Mouse (Mus musculus) heart, embryonic 11.5 days (tissue): Measurements from ENCODE around the gene Sox21. TPM values are rescaled to one million over a fixed set of nuclear protein-coding genes. Genes with fewer than 3 reads are reported as not detected.

Experiments used
- ATAC-seq: fragments of 200-750 bp; cut with Nextera tagmentation; replicated peaks from 2 replicates; pipeline ENCODE4 v1.8.0; 2017; ENCODE audit warnings: moderate library complexity; ENCODE audit not compliant: insufficient number of reproducible peaks, low FRiP score, low TSS enrichment
- H3K27ac ChIP-seq: fragments of 300-500 bp; sonication (generic); 2 replicates; pipeline ENCODE4 v1.5.1; 2014; ENCODE audit warnings: mild to moderate bottlenecking, low read depth, low read length
- H3K27me3 ChIP-seq: fragments of 300-500 bp; sonication (generic); 2 replicates; pipeline ENCODE4 v1.6.1; 2014; ENCODE audit warnings: mild to moderate bottlenecking, low read length, mixed read lengths; ENCODE audit not compliant: control insufficient read depth, insufficient read depth
- H3K36me3 ChIP-seq: fragments of 300-500 bp; sonication (generic); 2 replicates; pipeline ENCODE4 v1.6.1; 2014; ENCODE audit warnings: mild to moderate bottlenecking, low read length, moderate library complexity, mixed read lengths; ENCODE audit not compliant: control insufficient read depth, insufficient read depth
- H3K4me1 ChIP-seq: fragments of 300-500 bp; sonication (generic); 2 replicates; pipeline ENCODE4 v1.6.1; 2014; ENCODE audit warnings: low read length; ENCODE audit not compliant: control insufficient read depth, insufficient read depth
- H3K4me2 ChIP-seq: fragments of 300-500 bp; sonication (generic); 2 replicates; pipeline ENCODE4 v1.6.1; 2014; ENCODE audit warnings: mild to moderate bottlenecking, moderate library complexity
- H3K4me3 ChIP-seq: fragments of 300-500 bp; sonication (generic); 2 replicates; pipeline ENCODE4 v1.5.1; 2014; ENCODE audit warnings: low read depth, low read length
- H3K9ac ChIP-seq: fragments of 300-500 bp; sonication (generic); 2 replicates; pipeline ENCODE4 v1.6.1; 2014; ENCODE audit warnings: mild to moderate bottlenecking, low read depth, low read length, moderate library complexity
- H3K9me3 ChIP-seq: fragments of 300-500 bp; sonication (generic); replicated peaks from 2 replicates; pipeline ENCODE4 v1.6.1; 2016; ENCODE audit warnings: low read length; ENCODE audit not compliant: control insufficient read depth
- WGBS: fragments of 180-500 bp; shearing (Covaris S2); extraction: QIAGEN DNeasy Blood & Tissue Kit; methylation state at CpG from one replicate; pipeline ENCODE4 v1.1.7; 2014; ENCODE audit not compliant: insufficient replicate concordance; 5-methylcytosine and 5-hydroxymethylcytosine counted together
- polyA plus RNA-seq: library from polyadenylated mRNA; unstranded; fragments of >200 nt; fragmentation: Nextera tagmentation; extraction: Ambion mirVana; gene quantifications from 2 replicates; pipeline ENCODE4 v1.2.1, GENCODE M21; 2014

Sox21 gene
- polyA plus RNA-seq, 1 experiment from 2014 or later, result 0.06 TPM

GRCm38 (mm10) chr14:118232381-118232970, 4.4 kb downstream of the Sox21 start:
- no peaks in the 10 kb centered on the region for H3K36me3 ChIP-seq
- no peak overlapping the region for H3K4me3 ChIP-seq
- peaks cover 90% of the 10 kb centered on the region for H3K27me3 ChIP-seq
- H3K4me1 ChIP-seq, result peaks cover 17% of the 10 kb centered on the region
- H3K27ac ChIP-seq, result no peak overlapping the region
- H3K4me2 ChIP-seq, result no peak overlapping the region
- H3K9me3 ChIP-seq, result no peaks in the 10 kb centered on the region
- ATAC-seq, result no peak
- H3K9ac ChIP-seq, result no peak overlapping the region
- WGBS, result 3% methylated on average over 8 of the region's 8 CpGs

GRCm38 (mm10) chr14:118226471-118227155, 10.2 kb downstream of the Sox21 start:
- no peak for ATAC-seq
- peak overlapping the region; percentile 45; the same call in 1 of the 2 replicates for H3K4me2 ChIP-seq

GRCm38 (mm10) chr14:118225911-118226310, 10.9 kb downstream of the Sox21 start:
- under 1% methylated on average over 21 of the region's 21 CpGs for WGBS
- Histone ChIP-seq H3K27ac (no peak overlapping the region), H3K4me2 (peak overlapping the region; percentile 45), H3K36me3 (no peaks in the 10 kb centered on the region), H3K9ac (no peak overlapping the region), H3K4me3 (peak overlapping the region; percentile 25), H3K4me1 (peaks cover under 1% of the 10 kb centered on the region; the same call in 1 of the 2 replicates), H3K27me3 (peaks cover 78% of the 10 kb centered on the region), H3K9me3 (no peaks in the 10 kb centered on the region)
- ATAC-seq, result no peak

More at GRCm38 (mm10) chr14:118226471-118227155, 10.2 kb downstream of the Sox21 start:
- H3K9ac ChIP-seq, result no peak overlapping the region
- H3K9me3 ChIP-seq, result no peaks in the 10 kb centered on the region
- 0 out of 2 replicates have a peak overlapping the region, but pooled peaks have one; percentile 5 for H3K4me3 ChIP-seq
- no peaks in the 10 kb centered on the region for H3K36me3 ChIP-seq
- peaks cover 85% of the 10 kb centered on the region for H3K27me3 ChIP-seq
- no peak overlapping the region for H3K27ac ChIP-seq
- 1% methylated on average over 21 of the region's 21 CpGs for WGBS
- peaks cover 2% of the 10 kb centered on the region; the same call in 1 of the 2 replicates for H3K4me1 ChIP-seq

GRCm38 (mm10) chr14:118225061-118225743, 11.6 kb downstream of the Sox21 start:
- H3K27ac ChIP-seq, result no peak overlapping the region
- no peak for ATAC-seq
- no peaks in the 10 kb centered on the region for H3K9me3 ChIP-seq
- no peaks in the 10 kb centered on the region for H3K36me3 ChIP-seq
- 12% methylated on average over 16 of the region's 16 CpGs for WGBS
- peaks cover 72% of the 10 kb centered on the region for H3K27me3 ChIP-seq
- H3K4me3 ChIP-seq, result no peak overlapping the region
- no peak overlapping the region for H3K9ac ChIP-seq
- H3K4me1 ChIP-seq, result no peaks in the 10 kb centered on the region
- H3K4me2 ChIP-seq, result no peak overlapping the region

- Histone ChIP-seq H3K27ac (no peak overlapping the region), H3K9me3 (no peaks in the 10 kb centered on the region), H3K9ac (no peak overlapping the region), H3K4me3 (no peak overlapping the region), H3K36me3 (no peaks in the 10 kb centered on the region), H3K27me3 (peaks cover 31% of the 10 kb centered on the region), H3K4me2 (no peak overlapping the region), H3K4me1 (no peaks in the 10 kb centered on the region)
- 77% methylated on average over 1 of the region's 1 CpGs for WGBS
- no peak for ATAC-seq
Observed at GRCm38 (mm10) chr14:118220885-118221284, 15.9 kb downstream of the Sox21 start.

GRCm38 (mm10) chr14:118216826-118217225, 20.0 kb downstream of the Sox21 start:
- H3K4me1 ChIP-seq, result no peaks in the 10 kb centered on the region
- no peaks in the 10 kb centered on the region for H3K9me3 ChIP-seq
- H3K27me3 ChIP-seq, result 0 out of 2 replicates have a peak, but pooled peaks cover 3% of the 10 kb centered on the region
- H3K9ac ChIP-seq, result no peak overlapping the region
- no peaks in the 10 kb centered on the region for H3K36me3 ChIP-seq
- H3K27ac ChIP-seq, result no peak overlapping the region
- 82% methylated on average over 8 of the region's 8 CpGs for WGBS
- no peak overlapping the region for H3K4me2 ChIP-seq
- ATAC-seq, result no peak
- no peak overlapping the region for H3K4me3 ChIP-seq

GRCm38 (mm10) chr14:118212188-118212804, 24.5 kb downstream of the Sox21 start:
- Histone ChIP-seq H3K9ac (no peak overlapping the region), H3K27ac (no peak overlapping the region), H3K36me3 (no peaks in the 10 kb centered on the region), H3K4me1 (no peaks in the 10 kb centered on the region), H3K4me2 (no peak overlapping the region), H3K27me3 (0 out of 2 replicates have a peak, but pooled peaks cover 3% of the 10 kb centered on the region), H3K4me3 (no peak overlapping the region), H3K9me3 (no peaks in the 10 kb centered on the region)
- no peak for ATAC-seq
- WGBS, result 65% methylated on average over 15 of the region's 15 CpGs

- 0 out of 2 replicates have a peak, but pooled peaks cover 3% of the 10 kb centered on the region for H3K27me3 ChIP-seq
- no peak overlapping the region for H3K4me2 ChIP-seq
- no peak overlapping the region for H3K4me3 ChIP-seq
- WGBS, result 19% methylated on average over 5 of the region's 5 CpGs
- H3K27ac ChIP-seq, result no peak overlapping the region
- H3K9ac ChIP-seq, result no peak overlapping the region
- H3K36me3 ChIP-seq, result no peaks in the 10 kb centered on the region
- no peaks in the 10 kb centered on the region for H3K9me3 ChIP-seq
- no peak for ATAC-seq
- no peaks in the 10 kb centered on the region for H3K4me1 ChIP-seq
Observed at GRCm38 (mm10) chr14:118209642-118210041, 27.2 kb downstream of the Sox21 start.
